Mouse (Mus musculus): ENCODE data around the gene Gm20388. TPM values are rescaled to one million over a fixed set of nuclear protein-coding genes. Genes with fewer than 3 reads are reported as not detected.

The Gm20388 gene
- polyA plus RNA-seq, 1 experiment, result 49.7 TPM

DNA sequence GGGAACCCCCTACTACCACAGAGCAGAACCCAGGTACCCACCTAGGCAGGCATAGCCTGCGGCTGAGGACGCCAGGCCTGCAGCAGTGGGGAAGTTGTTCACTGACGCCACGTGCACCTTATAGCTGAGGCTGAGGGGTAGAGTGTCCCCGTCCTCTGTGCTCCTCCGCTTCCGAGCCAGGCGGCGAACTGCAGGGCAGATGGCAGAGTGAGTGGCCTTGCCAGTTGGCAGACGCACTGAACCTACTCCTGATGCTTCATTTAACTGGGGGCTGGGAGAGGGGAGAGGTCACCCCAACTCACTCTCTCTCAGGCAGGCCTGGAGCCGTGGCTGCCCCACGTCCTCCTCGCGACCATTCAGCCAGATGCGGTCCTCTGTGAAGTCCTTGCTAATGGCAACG is 2528.7 kb downstream of the Gm20388 start:
- no peaks in the 10 kb centered on the region for H3K27me3 ChIP-seq (replicated peaks; ENCODE audit: control insufficient read depth, insufficient read depth, low read length)
- peaks cover under 1% of the 10 kb centered on the region; the same call in 1 of the 2 replicates for H3K4me1 ChIP-seq (ENCODE audit: control insufficient read depth, insufficient read depth, low read length)
- no peak overlapping the region for H3K27ac ChIP-seq (ENCODE audit: insufficient read depth, low read depth, low read length)
- WGBS, result 93% methylated on average over 16 of the region's 16 CpGs
- H3K4me3 ChIP-seq (ENCODE audit: insufficient read depth, low read depth, low read length), result no peak overlapping the region
- H3K36me3 ChIP-seq (ENCODE audit: control insufficient read depth, insufficient read depth, low read length), result no peaks in the 10 kb centered on the region
- TF ChIP-seq POLR2A (IDR thresholded peaks at IDR 0.05; ENCODE audit: low read depth, low read length) (no peak), CTCF (conservative IDR thresholded peaks at IDR 0.05; ENCODE audit: insufficient read depth, insufficient read length, low read depth, low read length) (no peak)
- DNase-seq, result no peak

DNA sequence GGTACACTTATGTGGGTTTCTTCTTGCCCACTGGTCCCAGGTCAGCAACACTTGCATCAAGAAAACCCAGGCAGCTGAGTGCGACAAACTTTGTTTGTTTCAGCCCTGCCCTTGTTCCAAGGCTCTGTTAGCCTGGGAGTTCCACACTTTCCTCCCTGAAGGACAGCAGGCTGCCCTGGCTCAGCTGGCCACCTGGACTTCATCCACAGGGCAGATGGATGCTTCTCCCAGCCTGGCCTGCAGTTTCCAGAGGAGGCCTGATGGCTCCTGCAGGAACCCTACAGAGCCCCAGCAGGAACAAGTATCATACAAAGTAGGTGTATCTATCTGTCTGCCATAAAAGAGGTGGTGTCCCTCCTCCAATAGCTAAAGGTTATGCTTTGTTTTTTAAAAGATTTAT is 2530.7 kb downstream of the Gm20388 start:
- no peak overlapping the region for H3K27ac ChIP-seq (ENCODE audit: insufficient read depth, low read depth, low read length)
- no peak for TF ChIP-seq POLR2A (IDR thresholded peaks at IDR 0.05; ENCODE audit: low read depth, low read length)
- no peak for TF ChIP-seq CTCF (conservative IDR thresholded peaks at IDR 0.05; ENCODE audit: insufficient read depth, insufficient read length, low read depth, low read length)
- 75% methylated on average over 1 of the region's 1 CpGs for whole genome bisulfite sequencing
- H3K36me3 ChIP-seq (ENCODE audit: control insufficient read depth, insufficient read depth, low read length), result no peaks in the 10 kb centered on the region
- no peaks in the 10 kb centered on the region for H3K27me3 ChIP-seq (replicated peaks; ENCODE audit: control insufficient read depth, insufficient read depth, low read length)
- DNase-seq, result no peak
- peaks cover 5% of the 10 kb centered on the region; the same call in 1 of the 2 replicates for H3K4me1 ChIP-seq (ENCODE audit: control insufficient read depth, insufficient read depth, low read length)
- H3K4me3 ChIP-seq (ENCODE audit: insufficient read depth, low read depth, low read length), result no peak overlapping the region

DNA sequence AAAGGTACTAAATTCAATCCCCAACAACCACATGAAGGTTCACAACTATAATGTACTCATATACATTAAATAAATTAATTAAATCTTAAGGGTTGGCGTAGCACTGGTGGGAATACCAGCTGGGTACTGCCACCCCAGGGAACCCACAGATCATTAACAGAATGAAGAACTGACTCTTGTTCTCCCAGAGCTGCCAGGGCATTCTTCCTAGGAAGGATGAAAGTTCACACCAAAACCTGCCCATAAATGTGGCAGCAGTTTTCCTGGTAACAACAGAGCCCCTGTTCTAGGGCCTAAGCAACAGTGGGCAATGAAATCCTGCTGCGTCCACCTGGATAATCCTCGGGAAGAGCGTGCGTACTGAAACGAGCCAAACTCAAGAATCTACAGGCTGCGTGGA is 2531.7 kb downstream of the Gm20388 start:
- Histone ChIP-seq H3K4me3 (ENCODE audit: insufficient read depth, low read depth, low read length) (peak overlapping the region; percentile 65), H3K36me3 (ENCODE audit: control insufficient read depth, insufficient read depth, low read length) (no peaks in the 10 kb centered on the region), H3K27me3 (replicated peaks; ENCODE audit: control insufficient read depth, insufficient read depth, low read length) (no peaks in the 10 kb centered on the region), H3K4me1 (ENCODE audit: control insufficient read depth, insufficient read depth, low read length) (peaks cover 5% of the 10 kb centered on the region; the same call in 1 of the 2 replicates), H3K27ac (ENCODE audit: insufficient read depth, low read depth, low read length) (peak overlapping the region; percentile 75)
- DNase-seq, result peak; percentile 63
- no peak for TF ChIP-seq CTCF (conservative IDR thresholded peaks at IDR 0.05; ENCODE audit: insufficient read depth, insufficient read length, low read depth, low read length)
- no peak for TF ChIP-seq POLR2A (IDR thresholded peaks at IDR 0.05; ENCODE audit: low read depth, low read length)
- 24% methylated on average over 7 of the region's 7 CpGs for WGBS

DNA sequence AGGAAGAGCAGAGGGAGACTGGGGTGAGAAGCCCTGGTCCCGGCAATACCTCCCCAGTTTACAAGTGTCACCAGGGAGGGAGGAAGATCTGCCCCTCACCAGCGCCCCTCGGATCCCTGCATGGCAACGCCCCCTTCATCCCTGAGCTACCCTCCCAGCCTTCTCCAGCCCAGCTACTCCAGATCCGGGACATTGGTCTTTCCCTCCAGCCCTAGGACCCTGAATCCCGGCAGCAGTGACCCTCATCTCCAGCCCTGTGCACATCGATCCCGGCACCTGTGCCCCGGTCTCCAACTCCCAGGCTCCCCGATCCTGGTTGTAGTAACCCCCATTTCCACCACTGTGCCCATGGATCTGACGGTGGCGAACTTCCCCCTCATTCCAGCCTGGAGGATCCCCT is 2532.1 kb downstream of the Gm20388 start:
- Histone ChIP-seq H3K4me1 (ENCODE audit: control insufficient read depth, insufficient read depth, low read length) (peaks cover 5% of the 10 kb centered on the region; the same call in 1 of the 2 replicates), H3K36me3 (ENCODE audit: control insufficient read depth, insufficient read depth, low read length) (no peaks in the 10 kb centered on the region), H3K27me3 (replicated peaks; ENCODE audit: control insufficient read depth, insufficient read depth, low read length) (no peaks in the 10 kb centered on the region), H3K27ac (ENCODE audit: insufficient read depth, low read depth, low read length) (peak overlapping the region; percentile 75), H3K4me3 (ENCODE audit: insufficient read depth, low read depth, low read length) (peak overlapping the region; percentile 65)
- TF ChIP-seq POLR2A (IDR thresholded peaks at IDR 0.05; ENCODE audit: low read depth, low read length) (no peak), CTCF (conservative IDR thresholded peaks at IDR 0.05; ENCODE audit: insufficient read depth, insufficient read length, low read depth, low read length) (no peak)
- no peak for DNase-seq
- WGBS, result 1% methylated on average over 12 of the region's 12 CpGs

DNA sequence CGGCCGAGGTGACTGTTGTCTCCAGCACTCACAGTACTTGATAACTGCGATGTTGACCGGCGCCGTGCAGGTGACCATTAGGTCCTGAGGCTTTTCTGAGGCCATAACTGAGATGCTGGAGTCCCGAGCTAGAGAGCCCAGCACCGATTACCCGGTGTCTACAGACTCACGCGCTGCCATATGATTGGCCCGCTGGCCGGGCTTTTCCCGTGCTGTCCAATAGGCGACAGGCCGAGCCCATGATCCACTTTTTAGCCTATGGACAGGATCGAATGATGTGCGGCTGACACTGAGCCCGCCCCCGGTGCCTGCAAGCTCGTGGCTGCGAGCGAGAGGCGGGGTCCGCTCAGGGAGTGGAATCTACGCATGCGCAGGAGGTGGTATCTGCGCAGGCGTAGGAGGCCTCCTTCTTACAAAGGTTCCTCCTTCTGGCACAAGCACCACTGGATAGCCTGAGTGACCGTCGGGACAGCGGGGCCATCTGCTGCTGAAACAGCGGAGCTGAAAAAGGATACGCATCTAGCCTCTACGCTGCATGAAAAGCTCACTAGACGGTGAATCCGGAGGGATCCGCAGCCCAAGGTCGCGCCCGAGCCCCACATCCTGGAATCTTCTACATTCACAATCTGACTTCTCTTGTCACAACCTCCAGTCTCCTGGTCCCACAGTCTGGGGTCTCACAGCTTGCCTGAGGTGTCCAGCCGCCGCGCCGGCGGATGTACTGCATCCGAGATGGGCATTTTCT is 2532.8 kb downstream of the Gm20388 start, which contains the start of gene Mvd:
Gene Mvd (minus strand): TSS at position 161 of the 745 bp plus-strand sequence.
- H3K27me3 ChIP-seq (replicated peaks; ENCODE audit: control insufficient read depth, insufficient read depth, low read length), result no peaks in the 10 kb centered on the region
- H3K36me3 ChIP-seq (ENCODE audit: control insufficient read depth, insufficient read depth, low read length), result no peaks in the 10 kb centered on the region
- H3K4me1 ChIP-seq (ENCODE audit: control insufficient read depth, insufficient read depth, low read length), result peaks cover 5% of the 10 kb centered on the region; the same call in 1 of the 2 replicates
- peak; percentile 100 for DNase-seq
- H3K4me3 ChIP-seq (ENCODE audit: insufficient read depth, low read depth, low read length), result peak within 1 kb of the TSS; percentile 65
- H3K27ac ChIP-seq (ENCODE audit: insufficient read depth, low read depth, low read length), result peak within 1 kb of the TSS; percentile 77
- peak; percentile 86 for TF ChIP-seq POLR2A (IDR thresholded peaks at IDR 0.05; ENCODE audit: low read depth, low read length)
- peak; percentile 63 for TF ChIP-seq CTCF (conservative IDR thresholded peaks at IDR 0.05; ENCODE audit: insufficient read depth, insufficient read length, low read depth, low read length)
- WGBS, result under 1% methylated on average over 47 of the region's 47 CpGs

DNA sequence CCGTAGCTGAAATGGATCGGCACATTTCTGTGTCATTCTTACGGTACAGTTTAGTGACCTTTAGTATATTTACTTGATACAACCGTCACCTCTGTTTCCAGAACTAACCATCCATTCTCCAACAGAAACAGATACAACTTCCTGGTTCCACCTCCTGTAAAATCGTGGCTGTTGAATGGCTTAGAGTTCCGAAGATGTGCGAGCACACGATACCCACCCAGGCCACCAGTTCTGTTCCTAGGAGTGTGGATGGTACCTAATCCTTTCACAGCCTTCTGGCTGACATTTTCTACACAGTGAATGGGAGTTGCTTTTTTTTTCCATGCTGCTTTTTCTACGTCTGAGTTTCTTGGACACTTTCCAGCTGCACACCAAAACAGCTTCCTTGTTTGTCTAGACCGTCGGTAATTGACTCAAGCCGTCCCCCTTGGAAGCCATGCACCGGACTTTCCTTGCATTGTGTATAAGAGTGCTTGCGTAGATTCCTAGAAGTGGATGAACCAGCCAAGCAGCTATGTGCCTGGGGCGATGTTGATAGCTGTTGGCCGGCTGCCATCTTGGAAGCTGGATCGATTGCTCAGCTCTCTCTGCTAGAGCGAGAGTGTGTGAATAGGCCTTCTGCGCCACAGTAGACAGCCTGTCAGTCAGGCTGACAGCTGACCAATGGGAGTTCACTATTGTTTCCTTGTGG is 2533.6 kb downstream of the Gm20388 start:
- DNase-seq, result peak; percentile 93
- H3K4me1 ChIP-seq (ENCODE audit: control insufficient read depth, insufficient read depth, low read length), result peaks cover 5% of the 10 kb centered on the region; the same call in 1 of the 2 replicates
- WGBS, result under 1% methylated on average over 19 of the region's 19 CpGs
- no peaks in the 10 kb centered on the region for H3K27me3 ChIP-seq (replicated peaks; ENCODE audit: control insufficient read depth, insufficient read depth, low read length)
- H3K27ac ChIP-seq (ENCODE audit: insufficient read depth, low read depth, low read length), result peak overlapping the region; percentile 77
- H3K36me3 ChIP-seq (ENCODE audit: control insufficient read depth, insufficient read depth, low read length), result no peaks in the 10 kb centered on the region
- TF ChIP-seq POLR2A (IDR thresholded peaks at IDR 0.05; ENCODE audit: low read depth, low read length), result no peak
- no peak for TF ChIP-seq CTCF (conservative IDR thresholded peaks at IDR 0.05; ENCODE audit: insufficient read depth, insufficient read length, low read depth, low read length)
- H3K4me3 ChIP-seq (ENCODE audit: insufficient read depth, low read depth, low read length), result peak overlapping the region; percentile 56

DNA sequence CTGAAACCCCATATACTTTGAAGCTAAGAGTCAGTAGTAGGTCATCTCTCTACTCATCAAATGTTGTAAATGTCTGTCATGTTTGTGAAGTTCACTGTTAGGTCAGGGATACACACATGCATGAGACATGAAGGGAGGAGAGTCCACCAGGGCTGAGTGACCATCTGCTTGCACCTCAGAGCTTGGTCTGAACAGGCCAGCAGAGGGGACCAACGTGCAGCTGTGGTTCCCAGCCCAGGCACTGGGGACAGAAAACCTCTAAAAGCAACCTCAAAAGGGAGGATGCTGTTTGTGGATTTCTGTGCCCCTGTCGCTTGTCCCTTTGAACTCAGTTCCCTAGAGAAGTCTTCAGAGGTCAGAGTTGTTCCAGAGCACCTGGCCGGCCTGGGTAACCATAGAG is 2534.6 kb downstream of the Gm20388 start:
- TF ChIP-seq CTCF (conservative IDR thresholded peaks at IDR 0.05; ENCODE audit: insufficient read depth, insufficient read length, low read depth, low read length), result no peak; the same call in 1 of the 2 replicates
- TF ChIP-seq POLR2A (IDR thresholded peaks at IDR 0.05; ENCODE audit: low read depth, low read length), result no peak
- WGBS, result 44% methylated on average over 3 of the region's 3 CpGs
- no peak for DNase-seq
- Histone ChIP-seq H3K4me1 (ENCODE audit: control insufficient read depth, insufficient read depth, low read length) (peaks cover 5% of the 10 kb centered on the region; the same call in 1 of the 2 replicates), H3K4me3 (ENCODE audit: insufficient read depth, low read depth, low read length) (no peak overlapping the region), H3K27ac (ENCODE audit: insufficient read depth, low read depth, low read length) (no peak overlapping the region), H3K27me3 (replicated peaks; ENCODE audit: control insufficient read depth, insufficient read depth, low read length) (no peaks in the 10 kb centered on the region), H3K36me3 (ENCODE audit: control insufficient read depth, insufficient read depth, low read length) (no peaks in the 10 kb centered on the region)

Measured in kidney, adult 2 months (tissue).